Mouse (Mus musculus): ENCODE data around the gene Vmp1.

DNA sequence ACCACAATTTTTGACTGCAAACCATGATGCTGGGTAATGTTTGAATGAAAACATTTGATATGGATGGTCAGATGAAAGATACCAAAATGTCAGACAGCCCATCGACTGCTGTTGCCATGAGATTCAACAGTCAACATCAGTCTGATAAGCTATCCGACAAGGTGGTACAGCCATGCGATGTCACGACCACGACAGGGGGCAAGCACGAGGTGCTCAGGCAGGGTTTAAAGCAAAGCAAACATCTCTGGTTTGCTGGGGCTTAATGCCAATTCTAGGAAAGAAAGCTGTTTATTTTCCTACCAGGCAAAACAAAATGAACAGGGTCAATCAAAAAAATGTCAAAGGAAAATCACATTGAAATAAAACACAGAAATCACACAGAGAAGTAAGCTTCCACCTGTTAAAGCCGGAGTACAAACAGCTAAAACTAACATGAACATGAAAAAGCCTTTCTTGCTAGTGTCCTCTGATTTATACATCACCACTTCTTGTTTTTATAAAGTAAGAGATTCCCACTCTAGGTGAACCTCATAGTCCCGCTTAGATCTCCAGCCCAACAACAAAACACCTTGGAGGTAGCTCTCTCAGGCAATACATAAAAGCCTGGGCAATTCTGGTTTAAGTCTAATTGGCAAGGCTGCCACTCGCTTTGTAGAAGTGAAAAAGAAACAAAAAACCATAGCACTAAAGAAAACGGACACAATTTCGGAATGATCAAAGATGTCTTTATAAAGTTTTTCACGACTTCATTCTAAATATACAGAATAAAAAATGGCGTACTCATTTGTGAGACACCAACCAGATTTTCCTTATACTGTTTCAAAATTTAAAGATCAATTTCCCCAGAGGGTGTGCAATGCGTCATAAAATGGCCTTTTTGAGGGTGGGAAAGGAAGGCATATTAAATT is 99.4 kb downstream of the Vmp1 start:
- TF ChIP-seq POLR2A (IDR thresholded peaks at IDR 0.05; ENCODE audit: borderline replicate concordance, extremely low read depth, low read depth, low read length) (0 out of 2 replicates have a peak, but pooled peaks have one; percentile 15), CTCF (IDR thresholded peaks at IDR 0.05; ENCODE audit: insufficient read depth, low read length) (no peak)

Data from lung, adult 2 months (tissue).